Mouse (Mus musculus) gastrocnemius, postnatal 14 days (tissue): ENCODE results near the gene Arl2. TPM values are rescaled to one million over a fixed set of nuclear protein-coding genes. Genes with fewer than 3 reads are reported as not detected.

ENCODE experiments used
- DNase-seq: peaks from one replicate; pipeline ENCODE4 v3.0.0; 2021; ENCODE audit warnings: mixed read lengths
- intact Hi-C: fragments of 180-260 bp; cut with DNase I; formaldehyde crosslinking; loops from one replicate; pipeline ENCODE4 v1.15.1; 2025; ENCODE audit warnings: low total_unique reads
- total RNA-seq, 2 experiments: library from RNA; stranded (reverse); gene quantifications; 2 replicates each; pipeline ENCODE4 v1.2.3; 2021

Gene Arl2
- total RNA-seq, 2 experiments from 2014 or later = 53.4 to 55.4 TPM

GRCm38 (mm10) chr19:6094119-6094518 is 47.2 kb downstream of the Arl2 start, which contains the start of gene AC131692.1:
TSS of gene AC131692.1 (plus strand) at chr19:6094419.
- no peak for DNase-seq
- intact Hi-C loops = no loop called here

GRCm38 (mm10) chr19:6088841-6089240 is 52.5 kb downstream of the Arl2 start:
- intact Hi-C loops = no loop called here
- no peak for DNase-seq

- DNase-seq = peak; percentile 29
- intact Hi-C loops = no loop called here
Measured at GRCm38 (mm10) chr19:6085417-6085879, 55.9 kb downstream of the Arl2 start.

- peak; percentile 93 for DNase-seq
- intact Hi-C loops = no loop called here
Measured at GRCm38 (mm10) chr19:6084478-6085248, 56.7 kb downstream of the Arl2 start, which contains the start of the genes Zfpl1 and Cdca5. TSS of gene Zfpl1 (minus strand) at chr19:6084956. TSS of gene Cdca5 (plus strand) at chr19:6084983.

Other genes with a start within 250 kb of the Arl2 start
- gene Tigd3, start 247.4 kb downstream of the Arl2 start, total RNA-seq = under 1 TPM; 0.42 to 0.66 TPM
- gene Dpf2, start 228.5 kb downstream of the Arl2 start, total RNA-seq = 10 to 100 TPM; 71.9 to 78.2 TPM
- 10 to 100 TPM; 14.4 to 18.3 TPM for gene Cdc42ep2, start 216.7 kb downstream of the Arl2 start, total RNA-seq
- gene Pola2, start 177.3 kb downstream of the Arl2 start, total RNA-seq = 10 to 100 TPM; 10.9 to 13.2 TPM
- gene Slc22a20, start 155.4 kb downstream of the Arl2 start, total RNA-seq = not detected
- 10 to 100 TPM; 77.0 to 81.1 TPM for gene Capn1, start 125.7 kb downstream of the Arl2 start, total RNA-seq
- 10 to 100 TPM; 13.5 to 15.9 TPM for gene Syvn1, start 95.0 kb downstream of the Arl2 start, total RNA-seq
- gene Mrpl49, start 83.8 kb downstream of the Arl2 start, total RNA-seq = 10 to 100 TPM; 29.1 to 30.6 TPM
- gene Fau, start 83.7 kb downstream of the Arl2 start, total RNA-seq = 100 to 1,000 TPM; 481 to 546 TPM
- 1 to 10 TPM; 9.2 to 9.9 TPM for gene Znhit2, start 80.4 kb downstream of the Arl2 start, total RNA-seq
- gene Tm7sf2, start 73.2 kb downstream of the Arl2 start, total RNA-seq = 1 to 10 TPM; 3.7 to 4.5 TPM
- gene Vps51, start 64.3 kb downstream of the Arl2 start, total RNA-seq = 10 to 100 TPM; 20.4 to 24.0 TPM
- not detected for gene Tmem262, start 61.5 kb downstream of the Arl2 start, total RNA-seq
- gene Gm28374, start 59.3 kb downstream of the Arl2 start, total RNA-seq = not detected
- 10 to 100 TPM; 11.9 to 14.6 TPM for gene Zfpl1, start 56.6 kb downstream of the Arl2 start, total RNA-seq
- gene Cdca5, start 56.6 kb downstream of the Arl2 start, total RNA-seq = 1 to 10 TPM in 1 of 2 experiments, under 1 TPM in 1; 0.84 to 1.3 TPM
- not detected for gene AC131692.1, start 47.1 kb downstream of the Arl2 start, total RNA-seq
- gene Naaladl1, start 35.8 kb downstream of the Arl2 start, total RNA-seq = not detected
- gene Sac3d1, start 22.9 kb downstream of the Arl2 start, total RNA-seq = 10 to 100 TPM in 1 of 2 experiments, 1 to 10 TPM in 1; 8.8 to 14.4 TPM
- gene Snx15, start 13.2 kb downstream of the Arl2 start, total RNA-seq = 10 to 100 TPM in 1 of 2 experiments, 1 to 10 TPM in 1; 8.2 to 11.9 TPM
- under 1 TPM in 1 of 2 experiments, not detected in 1; 0.20 TPM for gene Batf2, start 565 bp downstream of the Arl2 start, total RNA-seq
- not detected for gene Majin, start 42.8 kb upstream of the Arl2 start, total RNA-seq
- not detected for gene Gpha2, start 84.8 kb upstream of the Arl2 start, total RNA-seq
- 10 to 100 TPM; 22.4 to 24.7 TPM for gene Ppp2r5b, start 94.3 kb upstream of the Arl2 start, total RNA-seq
- gene Atg2a, start 100.1 kb upstream of the Arl2 start, total RNA-seq = 10 to 100 TPM; 12.7 to 14.6 TPM
- gene Ehd1, start 135.2 kb upstream of the Arl2 start, total RNA-seq = 10 to 100 TPM; 40.5 to 50.8 TPM
- 1 to 10 TPM; 3.4 to 3.9 TPM for gene Cdc42bpg, start 164.9 kb upstream of the Arl2 start, total RNA-seq
- gene Men1, start 193.4 kb upstream of the Arl2 start, total RNA-seq = 10 to 100 TPM; 10.1 to 11.4 TPM
- 10 to 100 TPM in 1 of 2 experiments, 1 to 10 TPM in 1; 9.5 to 14.4 TPM for gene Map4k2, start 199.6 kb upstream of the Arl2 start, total RNA-seq
- gene Sf1, start 222.1 kb upstream of the Arl2 start, total RNA-seq = 10 to 100 TPM; 75.1 to 80.9 TPM
- gene Pygm, start 242.9 kb upstream of the Arl2 start, total RNA-seq = 1,000 to 10,000 TPM; 4,021 to 4,833 TPM